Mouse (Mus musculus) small intestine, adult 2 months (tissue): Measurements from ENCODE around the gene Zbtb8os.

ENCODE experiments used
- CTCF ChIP-seq: fragments of 200-500 bp; IDR thresholded peaks from 2 replicates; pipeline ENCODE4 v1.5.1; 2012; ENCODE audit warnings: low read depth, mild to moderate bottlenecking, control low read depth, inconsistent platforms, low read length, moderate library complexity, mixed read lengths; ENCODE audit not compliant: insufficient replicate concordance, insufficient read length; ENCODE audit errors: extremely low read depth
- POLR2A ChIP-seq: fragments of 200-500 bp; IDR thresholded peaks from 2 replicates; pipeline ENCODE4 v1.6.1; 2012; ENCODE audit warnings: low read depth, mild to moderate bottlenecking, control low read depth, inconsistent platforms, low read length, moderate library complexity

DNA sequence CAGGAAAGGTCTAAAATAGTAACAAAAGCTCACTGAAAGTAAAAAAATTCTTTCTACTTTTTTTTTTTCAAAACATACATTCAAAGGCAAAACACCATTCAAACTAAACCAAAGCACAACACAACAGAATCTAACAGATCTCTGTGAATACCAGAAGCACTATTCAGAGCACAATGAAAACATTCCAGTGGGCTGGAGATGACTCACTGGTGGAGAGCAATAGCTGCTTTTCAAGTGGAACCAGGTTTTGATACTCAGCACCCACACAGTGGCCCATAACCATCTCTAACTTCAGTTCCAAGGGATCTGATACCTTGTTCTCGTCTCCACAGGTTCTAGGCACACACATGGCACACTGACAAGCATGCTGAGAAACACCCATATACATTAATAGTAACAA is 10.7 kb upstream of the Zbtb8os start:
- TF ChIP-seq POLR2A (no peak), CTCF (no peak)
